Mouse (Mus musculus) bone marrow, adult 2 months (tissue): ENCODE data around the gene Stat1.

Source experiments
- CTCF ChIP-seq: fragments of 200-500 bp; IDR thresholded peaks from 2 replicates; pipeline ENCODE4 v1.5.1; 2011; ENCODE audit warnings: low read length, control low read depth; ENCODE audit not compliant: control insufficient read depth, insufficient read depth
- POLR2A ChIP-seq: fragments of 200-500 bp; IDR thresholded peaks from 2 replicates; pipeline ENCODE4 v1.6.1; 2011; ENCODE audit warnings: low read depth, mild to moderate bottlenecking, control low read depth, low read length, borderline replicate concordance; ENCODE audit not compliant: control insufficient read depth

DNA sequence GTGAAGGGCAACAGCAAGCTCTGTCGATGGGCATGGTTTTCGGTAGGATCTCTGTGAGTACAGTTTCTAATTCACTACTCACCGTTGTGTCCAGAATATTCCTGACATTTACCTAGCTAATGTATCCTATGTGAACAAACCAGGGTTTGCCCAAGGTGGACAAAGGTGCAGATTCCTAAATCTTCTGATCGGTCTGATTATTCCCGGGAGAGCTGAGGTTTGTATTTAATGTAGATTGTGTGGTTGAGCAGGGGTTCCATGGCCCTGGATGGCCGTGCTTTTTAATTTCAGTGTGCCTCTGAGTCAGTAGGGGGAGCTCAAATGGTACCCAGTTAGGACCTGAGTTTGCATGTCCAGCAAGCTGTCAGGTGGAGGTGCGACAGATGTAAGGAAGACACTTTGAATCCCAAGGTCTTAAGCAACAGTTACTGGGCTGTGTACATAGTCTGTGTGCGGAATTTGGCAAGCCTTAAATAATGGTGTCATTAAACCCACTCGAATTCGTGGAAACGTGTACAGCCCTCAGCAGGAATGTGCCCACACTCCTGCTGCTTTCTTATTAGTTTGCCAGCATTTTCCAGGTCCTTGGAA is 12.6 kb downstream of the Stat1 start:
- TF ChIP-seq CTCF (no peak), POLR2A (no peak)
